Mouse (Mus musculus) forelimb bud, embryonic 11.5 days (tissue): Measurements from ENCODE around the gene Gm48552.

Source experiments
- DNase-seq: peaks from one replicate; pipeline ENCODE4 v3.0.0-alpha.2; 2012; ENCODE audit warnings: low read depth, low spot score

Gene Gm48552

DNA sequence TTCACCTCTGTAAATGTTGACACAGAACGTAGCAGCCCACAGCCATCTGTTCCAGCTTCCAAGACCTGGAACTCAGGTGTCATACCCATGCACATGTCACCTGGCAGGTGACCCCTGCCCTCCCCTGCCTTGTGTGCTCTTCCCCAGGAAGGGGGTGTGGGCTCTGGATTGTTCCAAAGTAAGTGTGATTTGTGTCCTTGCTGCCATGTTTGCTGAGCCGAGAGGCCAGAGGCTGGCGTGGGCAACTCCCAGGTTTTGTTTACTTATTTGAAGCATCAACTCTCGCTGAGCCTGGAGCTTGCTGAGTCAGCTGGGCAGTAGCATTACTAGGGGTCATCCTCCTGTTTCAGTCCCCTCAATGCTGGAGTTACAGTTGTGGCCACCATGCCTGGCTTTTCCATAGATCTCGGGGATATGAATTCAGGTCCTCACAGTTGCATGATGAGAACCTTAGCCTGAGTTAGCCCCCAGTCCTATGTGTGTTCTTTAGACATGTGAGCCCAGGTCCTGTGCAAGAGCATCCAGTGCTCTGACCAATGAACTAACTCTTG lies at the start of gene Gm48552:
Gm48552 (plus strand) TSS at position 501 of the 551 bp plus-strand sequence.
- DNase-seq = no peak

DNA sequence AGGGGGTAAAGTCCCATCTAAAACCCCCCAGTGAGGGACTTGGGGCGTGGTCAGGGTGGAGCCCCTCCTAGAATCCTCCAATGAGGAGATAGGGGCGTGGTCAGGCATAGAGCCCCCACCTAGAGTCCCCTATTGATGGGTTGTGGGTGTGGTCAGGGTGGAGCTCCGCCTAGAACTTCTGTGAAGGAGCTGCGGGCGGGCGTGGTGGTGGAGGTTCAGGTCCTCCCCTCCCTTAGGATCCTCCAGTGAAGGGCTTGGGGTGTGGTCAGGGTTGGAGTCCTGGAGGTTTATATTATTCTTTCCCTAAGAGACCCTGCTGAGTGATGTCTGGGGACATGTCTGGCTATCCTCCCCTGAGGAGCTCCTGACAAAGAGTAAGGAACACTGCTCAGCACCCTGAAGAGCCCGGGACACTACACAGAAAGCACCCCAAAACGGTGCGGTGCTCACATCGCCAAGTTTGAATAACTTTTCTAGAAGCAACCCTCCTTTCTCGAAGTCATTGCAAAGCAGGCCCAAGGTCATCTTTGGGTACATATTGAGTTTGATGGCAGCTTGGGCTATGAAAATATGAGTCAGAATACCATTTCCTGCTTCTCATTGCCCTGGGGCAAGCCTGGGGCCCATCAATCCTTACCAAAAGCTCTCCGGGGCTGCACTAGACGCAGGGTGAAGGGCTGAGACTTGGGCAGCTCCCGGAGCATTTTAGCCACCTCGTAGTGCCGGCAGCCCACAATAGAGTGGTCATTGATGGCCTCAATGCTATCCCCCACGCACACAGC lies 48.1 kb upstream of the Gm48552 start:
- no peak for DNase-seq

DNA sequence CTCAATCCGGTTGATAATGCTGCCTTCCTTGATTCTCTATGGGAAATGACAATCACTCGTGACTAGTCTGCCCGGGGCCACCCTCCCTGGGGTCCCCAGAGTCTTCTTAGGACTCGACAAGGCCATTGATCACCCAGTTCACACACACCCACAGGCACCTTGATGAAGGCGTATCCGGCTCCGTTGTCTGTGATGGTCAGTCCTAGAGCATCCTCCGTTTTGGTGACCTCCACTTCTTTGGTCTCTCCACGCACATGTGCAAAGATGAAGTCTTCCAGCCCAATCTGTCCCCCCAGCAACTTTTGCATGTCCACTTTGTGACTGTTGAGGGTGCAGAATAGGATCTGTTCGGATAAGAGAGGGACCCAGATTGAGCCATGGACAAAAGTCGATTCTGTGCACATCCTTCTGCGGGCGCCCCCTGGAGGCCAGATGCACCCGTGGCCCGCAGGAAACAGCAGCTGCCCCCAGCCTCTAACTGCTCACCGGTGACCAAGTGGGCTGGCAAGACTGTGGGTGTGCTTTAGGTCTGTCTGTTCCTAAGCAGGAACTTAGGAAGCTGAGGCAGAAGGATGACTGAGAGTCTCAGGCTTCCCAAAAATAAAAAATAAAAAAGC lies 47.4 kb upstream of the Gm48552 start:
- DNase-seq = no peak

DNA sequence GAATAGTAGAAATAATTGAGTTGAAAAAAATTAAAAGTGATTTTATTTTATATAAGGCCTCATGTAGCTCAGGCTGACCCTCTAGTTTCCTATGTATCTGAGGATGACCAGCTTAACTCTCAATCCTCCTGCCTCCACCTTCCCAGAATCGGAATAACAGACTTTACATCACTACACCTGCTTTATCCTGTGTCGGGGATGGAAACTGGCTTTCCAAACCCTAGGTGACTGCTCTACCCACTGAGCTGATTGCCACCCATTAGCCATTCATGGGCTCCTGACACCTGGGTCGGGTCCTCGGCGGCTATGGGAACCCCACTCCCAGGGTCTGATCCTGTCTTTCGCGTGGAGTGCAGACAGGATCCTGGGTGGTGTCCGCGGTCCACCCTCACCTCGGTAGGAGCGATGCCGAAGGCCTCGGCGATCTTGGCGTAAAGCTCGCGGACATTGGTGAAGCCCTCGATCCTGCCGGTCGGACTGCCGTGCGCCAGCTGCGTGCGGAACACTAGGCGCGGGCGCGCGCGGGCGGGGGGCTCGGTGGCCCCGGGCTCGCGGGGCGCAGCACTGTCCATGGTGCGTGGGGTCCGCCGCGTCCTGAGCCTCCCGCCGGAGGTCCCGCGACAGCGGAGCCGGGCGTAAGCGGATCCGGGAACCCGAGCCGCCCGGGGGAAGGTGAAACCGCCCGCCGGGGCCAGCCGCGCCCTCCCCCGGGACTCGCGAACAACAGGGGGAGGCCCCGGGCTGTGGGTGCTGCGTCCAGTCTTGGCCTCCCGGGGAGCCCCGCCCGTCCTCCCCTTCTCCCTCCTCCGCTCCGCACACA lies 45.9 kb upstream of the Gm48552 start, which contains the start of gene Gipc3:
Gipc3 (minus strand) TSS at position 581 of the 820 bp plus-strand sequence.
- no peak for DNase-seq

DNA sequence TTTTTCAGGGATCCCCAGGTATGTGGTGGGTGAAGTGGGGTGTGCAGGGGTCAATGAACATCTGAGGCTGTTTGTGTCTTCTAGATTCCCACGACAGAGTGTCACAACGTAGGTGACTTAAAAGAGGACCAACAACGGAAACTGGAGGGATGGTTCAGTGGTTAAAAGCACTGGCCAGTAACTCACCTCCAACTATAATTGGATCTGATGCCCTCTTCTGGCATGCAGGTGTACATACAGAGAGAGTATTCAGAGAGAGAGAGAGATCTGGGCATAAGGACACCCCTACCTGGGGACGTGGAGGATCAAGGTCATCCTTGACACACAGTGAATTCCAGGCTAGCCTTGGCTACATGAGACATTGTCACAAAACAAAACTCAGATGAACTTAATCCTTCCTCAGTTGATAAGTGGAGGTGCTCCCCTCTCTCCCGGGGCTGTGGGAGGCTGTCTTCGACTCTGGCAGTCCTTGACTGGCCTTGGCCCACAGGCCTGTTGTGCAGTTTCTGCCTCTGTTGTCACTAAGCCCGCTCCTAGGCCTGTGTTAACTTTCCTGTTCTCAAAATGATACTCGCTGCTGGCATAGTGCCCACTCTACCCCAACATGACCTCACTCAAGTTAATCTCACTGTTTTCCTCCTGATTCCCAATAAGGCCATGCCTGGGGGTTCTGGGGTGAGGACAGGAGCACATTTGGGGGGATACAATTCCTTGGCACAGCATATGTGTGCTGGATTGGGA lies 44.2 kb upstream of the Gm48552 start:
- no peak for DNase-seq

DNA sequence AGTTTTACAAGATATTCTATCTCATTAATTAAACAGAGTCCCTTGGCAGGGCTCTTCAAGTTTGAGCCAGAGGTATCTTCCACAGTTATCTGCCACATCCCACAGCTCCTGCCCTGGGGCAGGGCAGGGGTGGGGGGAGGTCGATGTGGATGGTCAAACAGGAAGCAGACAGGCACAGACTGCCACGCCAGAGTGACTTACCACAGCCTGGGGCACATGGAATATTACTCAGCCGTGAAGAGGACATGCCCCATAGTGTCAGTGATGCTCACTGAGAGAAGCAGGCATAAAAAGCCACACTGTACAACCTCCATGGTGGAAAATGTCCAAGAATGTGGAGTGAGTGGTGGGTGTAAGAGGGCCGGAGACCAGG lies 43.7 kb upstream of the Gm48552 start:
- DNase-seq = no peak

DNA sequence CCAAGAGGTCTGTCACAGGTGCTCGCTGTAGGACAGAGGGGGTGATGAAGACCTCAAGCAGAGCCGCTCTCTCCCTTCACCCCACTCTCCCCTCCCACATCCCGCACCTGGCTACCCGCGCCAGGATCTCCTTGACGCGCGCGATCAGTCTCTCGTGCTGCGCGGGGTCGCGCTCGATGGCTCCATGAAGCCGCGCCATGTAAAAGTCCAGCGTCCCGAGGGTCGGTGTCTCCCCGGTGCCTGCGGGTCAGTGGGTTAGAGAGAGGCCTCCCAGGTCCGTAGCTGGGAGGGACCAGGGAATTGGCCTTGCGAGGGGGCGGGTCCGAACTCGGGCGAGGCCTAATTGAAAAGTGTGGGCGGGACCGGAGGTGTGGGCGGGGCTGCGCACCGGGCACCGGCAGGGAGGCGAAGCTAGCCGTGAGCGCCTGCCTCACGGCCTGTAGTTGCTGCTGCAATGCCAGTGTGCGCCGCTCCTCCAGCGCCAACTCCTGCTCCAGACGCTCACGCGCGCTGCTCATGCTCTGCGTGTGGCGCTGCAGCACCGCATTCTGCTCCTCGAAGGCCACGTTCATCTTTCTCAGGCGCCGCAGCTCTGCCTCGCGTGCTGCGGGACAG lies 42.2 kb upstream of the Gm48552 start:
- peak; percentile 67 for DNase-seq

DNA sequence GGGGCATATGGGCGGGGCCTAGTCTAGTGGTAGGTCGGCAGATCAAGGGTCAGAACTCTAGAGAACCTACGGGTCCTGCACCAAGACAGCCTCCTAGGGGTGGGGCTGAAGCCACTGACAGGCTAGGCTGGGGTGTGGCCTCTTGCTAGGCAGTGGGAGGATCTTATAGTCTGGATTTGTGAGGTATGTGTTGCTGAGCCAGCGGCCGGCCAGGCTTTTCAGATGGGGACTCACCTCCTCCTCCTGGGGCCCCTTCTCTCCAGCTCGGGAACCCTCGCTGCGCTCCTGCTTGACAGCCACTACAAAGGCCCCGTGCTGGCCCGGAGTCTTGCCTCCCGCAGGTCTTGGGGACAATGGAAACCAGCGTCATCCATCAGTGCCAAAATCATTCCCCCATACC lies 39.7 kb upstream of the Gm48552 start:
- no peak for DNase-seq

DNA sequence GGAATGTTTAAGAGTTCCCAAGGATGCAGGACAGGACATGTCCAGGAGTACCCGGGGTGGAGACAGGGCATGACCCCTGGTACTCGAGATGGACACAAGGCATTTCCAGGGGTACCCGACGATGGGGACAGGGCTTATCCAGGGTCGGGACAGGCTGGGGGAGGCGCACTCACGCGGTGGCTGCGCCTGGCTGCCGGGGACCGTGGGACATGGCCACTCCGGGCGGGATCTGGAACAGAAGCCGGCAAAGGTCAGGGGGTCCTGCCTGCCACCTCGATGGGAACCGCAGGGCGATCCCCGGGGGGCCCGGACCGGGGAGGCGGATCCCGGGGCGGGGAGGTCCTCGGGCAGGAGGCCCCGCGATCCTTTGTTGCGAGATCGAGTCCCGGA lies 38.8 kb upstream of the Gm48552 start:
- DNase-seq = no peak

DNA sequence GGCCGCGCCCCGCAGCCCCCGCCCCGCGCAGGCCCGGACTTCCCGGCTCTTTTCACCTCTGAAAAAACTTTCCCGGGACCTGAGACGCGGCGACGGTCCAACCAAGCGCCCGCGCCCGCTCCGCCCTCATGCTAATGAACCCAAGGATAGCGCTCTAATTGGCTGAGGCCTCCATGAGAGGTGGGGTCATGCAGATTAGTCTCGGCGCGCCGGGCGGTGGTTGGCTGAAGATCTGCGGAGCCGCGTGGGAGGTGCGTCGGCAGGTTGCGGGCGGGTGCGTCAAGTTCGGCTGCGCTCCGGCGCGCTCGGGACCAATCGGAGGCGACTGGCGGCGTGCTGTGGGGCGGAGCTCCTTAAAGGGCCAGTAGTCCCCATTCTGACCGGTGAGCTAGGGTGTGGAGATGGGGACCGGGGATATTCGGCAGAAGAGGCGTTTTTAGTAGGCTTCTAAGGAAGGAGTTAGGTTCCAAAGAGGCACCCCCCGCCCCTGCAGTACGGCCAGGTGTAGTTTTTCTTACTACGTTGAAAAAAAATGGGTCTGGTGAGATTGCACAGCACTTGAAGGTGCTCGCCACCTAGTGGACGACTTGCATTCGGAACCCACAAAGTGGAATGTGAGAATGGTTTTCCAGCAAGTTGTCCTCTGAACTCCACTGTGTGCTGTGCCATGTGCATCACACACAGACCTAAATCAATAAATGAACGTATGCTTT lies 38.3 kb upstream of the Gm48552 start, which contains the start of gene Hmg20b:
Hmg20b (minus strand) TSS at position 130 of the 713 bp plus-strand sequence.
- DNase-seq = peak; percentile 98

DNA sequence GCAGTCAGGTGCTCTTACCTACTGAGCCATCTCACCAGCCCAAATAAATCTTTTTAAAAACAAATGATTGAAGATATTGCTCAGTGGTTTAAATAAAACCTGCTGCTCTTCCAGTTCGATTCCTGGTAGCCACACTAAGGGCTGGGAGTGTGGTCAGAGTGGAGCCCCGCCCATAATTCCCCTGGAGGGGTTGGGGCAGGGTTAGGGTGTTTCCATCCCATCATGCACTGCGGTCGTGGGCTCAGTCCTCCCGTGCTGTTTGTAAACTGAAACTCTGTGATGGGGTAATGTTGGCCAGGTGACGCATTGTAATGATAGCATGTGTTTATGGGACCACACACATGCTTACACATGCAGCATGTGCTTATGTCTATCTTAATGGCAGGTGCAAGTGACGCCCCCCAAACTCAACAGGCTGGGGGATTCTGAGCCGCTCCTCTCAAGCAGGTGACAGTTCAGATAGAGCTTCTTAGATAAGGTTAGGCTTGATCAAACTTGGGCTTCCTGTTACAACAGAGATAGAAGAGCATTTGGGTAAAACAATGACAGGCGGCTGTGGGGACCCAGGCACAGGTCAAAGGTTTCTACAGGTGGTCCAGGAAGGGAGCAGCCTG lies 37.0 kb upstream of the Gm48552 start:
- DNase-seq = no peak

DNA sequence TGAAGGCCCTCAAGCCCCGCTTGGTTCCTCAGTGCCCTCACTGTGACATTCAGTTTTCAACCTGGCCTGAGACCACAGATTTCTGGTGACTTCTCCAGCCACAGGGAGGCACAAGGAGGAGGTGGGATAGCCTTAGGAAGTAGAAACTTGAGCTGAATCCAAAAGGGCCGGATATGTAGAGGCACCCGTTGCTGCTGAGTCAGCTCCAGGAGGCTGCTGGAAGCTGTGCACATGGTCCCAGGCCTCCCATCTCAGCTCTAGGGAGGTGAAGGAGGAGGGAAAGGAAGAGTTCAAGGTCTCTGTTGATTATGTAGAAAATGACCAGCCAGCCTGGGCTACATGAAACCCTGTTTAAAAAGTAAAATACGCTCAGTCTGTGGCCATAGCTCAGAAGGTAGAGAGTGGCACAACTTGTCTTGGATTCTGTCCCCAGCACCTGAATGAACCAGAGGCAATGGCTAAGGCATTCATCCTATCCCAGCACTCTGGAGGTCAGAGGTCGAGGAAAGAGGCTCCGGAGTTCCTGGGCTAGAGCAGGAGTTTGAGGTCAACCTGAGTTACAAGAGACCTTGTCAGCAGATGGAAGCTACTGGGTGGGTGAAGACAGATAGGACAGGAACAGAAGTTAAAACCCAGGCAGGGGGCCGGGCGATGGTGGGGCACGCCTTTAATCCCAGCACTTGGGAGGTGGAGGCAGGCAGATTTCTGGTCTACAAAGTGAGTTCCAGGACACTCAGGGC lies 33.9 kb upstream of the Gm48552 start:
- no peak for DNase-seq

DNA sequence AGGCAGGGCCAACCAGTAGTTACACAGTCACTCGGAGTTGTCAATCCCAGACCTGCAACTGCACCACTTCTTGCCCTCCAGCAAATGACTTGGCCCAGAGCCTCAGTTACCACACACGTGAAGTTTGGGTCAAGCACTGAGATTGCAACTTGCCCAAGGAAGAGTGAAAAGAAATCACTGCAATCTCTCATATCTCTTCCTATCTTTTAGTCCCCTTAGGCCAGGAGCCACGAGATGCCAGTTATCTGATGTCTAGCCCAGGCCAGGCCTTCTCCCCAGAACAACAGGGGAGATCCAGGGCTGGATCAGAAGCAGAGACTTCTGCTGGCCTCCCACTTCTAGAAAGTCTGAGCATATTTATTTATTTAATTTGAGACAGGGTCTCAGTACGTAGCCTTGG lies 33.3 kb upstream of the Gm48552 start:
- no peak for DNase-seq

DNA sequence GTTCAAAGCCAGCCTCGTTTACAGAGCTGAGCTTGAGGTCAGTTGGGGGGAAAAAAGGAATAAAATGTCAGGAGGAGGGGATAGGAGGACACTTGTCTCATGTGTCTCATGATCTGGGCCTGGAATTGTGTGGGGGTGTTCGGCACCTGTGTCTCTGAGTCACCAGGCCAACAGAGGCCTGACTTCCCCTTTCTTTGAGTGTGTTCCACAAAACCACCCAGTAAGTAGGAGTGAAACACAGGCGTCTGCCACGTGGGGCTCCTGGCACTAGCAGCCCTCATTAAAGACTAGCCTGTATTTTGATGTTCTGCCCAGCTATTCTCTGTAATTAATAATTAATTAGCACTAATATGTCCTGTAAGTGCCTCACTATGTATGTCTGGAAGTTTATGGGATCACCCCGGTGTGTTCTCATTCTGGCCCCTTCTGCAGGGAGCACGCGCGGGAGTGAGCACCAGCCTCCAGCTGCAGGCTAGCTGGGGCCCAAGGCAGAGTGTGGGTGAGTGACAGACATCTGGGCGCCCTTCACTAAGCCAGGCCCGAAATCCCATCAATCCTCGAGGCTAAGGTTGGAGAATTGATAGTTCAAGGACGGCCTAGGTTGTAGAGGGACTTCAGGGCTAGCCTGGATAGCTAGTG lies 32.3 kb upstream of the Gm48552 start:
- DNase-seq = no peak

DNA sequence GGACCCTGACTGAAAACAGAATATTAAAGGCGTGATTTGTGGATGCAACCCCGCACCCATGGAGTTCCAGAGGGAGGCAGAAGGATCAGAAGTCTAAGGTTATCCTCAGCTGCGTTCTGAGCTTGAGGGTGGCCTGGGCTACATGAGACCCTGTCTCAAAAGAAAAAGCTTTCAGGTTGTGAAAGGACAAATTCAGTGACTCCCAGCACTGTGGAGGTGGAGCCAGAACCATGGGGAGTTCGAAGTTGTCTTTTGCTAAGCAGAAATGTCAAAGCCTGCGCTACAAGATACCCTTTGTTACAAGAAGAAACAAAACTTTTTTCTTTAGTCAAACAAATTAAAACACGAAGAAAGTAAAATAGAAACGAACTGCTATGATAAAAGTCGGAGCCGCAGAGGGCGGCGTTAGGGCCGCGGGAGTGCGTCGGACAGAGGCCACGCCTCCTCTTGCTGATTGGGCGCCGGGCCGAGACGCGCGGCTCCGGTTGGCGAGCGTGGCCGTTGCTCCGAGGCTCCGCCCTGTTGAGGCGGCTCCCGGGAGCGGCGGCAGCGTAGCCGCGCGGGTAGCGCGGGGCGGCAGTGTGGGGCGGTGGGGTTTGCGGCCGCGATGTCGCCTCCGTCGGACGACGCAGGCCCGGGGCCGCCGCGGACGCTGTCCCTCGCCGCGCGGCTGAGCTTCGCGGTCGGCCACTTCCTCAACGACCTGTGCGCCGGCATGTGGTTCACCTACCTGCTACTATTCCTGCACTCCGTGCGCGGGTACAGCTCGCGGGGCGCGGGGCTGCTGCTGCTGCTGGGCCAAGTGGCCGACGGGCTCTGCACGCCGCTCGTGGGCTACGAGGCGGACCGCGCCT lies 31.6 kb upstream of the Gm48552 start, which contains the start of gene Mfsd12:
Mfsd12 (plus strand) TSS at position 501 of the 854 bp plus-strand sequence.
- peak; percentile 83 for DNase-seq

DNA sequence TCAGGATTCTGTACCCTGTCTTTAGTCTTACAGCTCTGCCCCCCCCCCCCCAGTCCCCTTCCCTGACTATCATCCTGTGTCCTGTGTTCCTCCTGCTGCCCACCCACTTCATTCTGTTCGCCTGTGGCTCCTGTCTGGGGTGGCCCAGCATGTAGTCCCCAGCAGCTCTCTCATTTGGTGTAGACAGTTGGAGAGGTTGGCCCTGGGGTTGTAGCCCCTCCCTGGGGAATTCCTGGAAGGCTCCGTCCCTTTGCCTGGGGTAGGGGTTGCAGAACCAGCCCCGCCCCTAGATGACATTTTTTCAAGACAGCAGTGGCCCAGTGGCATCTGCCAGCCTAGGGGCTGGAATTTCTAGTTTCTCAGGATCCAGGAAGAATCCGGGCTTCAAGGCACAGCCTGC lies 30.6 kb upstream of the Gm48552 start:
- DNase-seq = no peak

DNA sequence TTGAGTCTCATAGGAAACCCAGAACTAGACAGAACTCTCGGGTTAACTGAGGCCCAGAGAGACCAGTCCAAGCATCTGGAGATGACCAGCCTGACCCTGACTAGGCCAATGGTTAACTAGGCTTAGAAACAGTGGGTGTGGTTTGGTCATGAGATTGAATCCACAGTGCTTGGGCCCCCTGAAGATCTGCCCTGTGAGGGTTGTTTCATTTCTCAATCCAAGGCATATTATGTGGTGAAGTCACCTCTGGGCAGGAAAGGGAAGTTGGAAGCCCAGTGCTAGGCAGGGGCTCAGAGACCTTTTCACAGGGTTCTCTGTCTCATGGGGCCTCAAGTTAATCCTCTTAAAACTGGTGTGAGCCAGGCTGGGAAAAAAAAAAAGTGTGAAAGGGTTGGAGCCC lies 30.0 kb upstream of the Gm48552 start:
- no peak for DNase-seq

DNA sequence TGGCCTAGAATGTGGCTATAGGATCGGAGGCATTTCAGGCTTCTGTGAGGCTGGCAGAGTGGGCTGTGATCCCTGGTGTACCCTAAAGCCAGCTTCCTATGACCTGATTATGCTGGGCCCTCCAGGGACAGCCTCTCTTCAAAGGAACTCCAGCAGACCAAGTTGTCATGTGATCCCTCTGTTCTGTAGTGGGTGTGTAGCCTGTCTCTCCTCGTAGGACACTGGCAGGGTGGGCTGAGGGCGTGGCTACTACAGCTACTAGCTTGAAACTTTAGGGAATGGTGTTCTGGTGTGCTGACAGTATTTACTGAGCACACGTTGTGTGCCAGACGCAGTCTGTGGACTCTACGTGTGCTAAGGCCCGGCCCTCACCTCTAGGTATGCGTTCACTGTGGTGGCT lies 28.1 kb upstream of the Gm48552 start:
- no peak for DNase-seq
